ENCODE assay signal across 9 mouse cellular contexts in genomic region chr15:102350942-102351291, GRCm38 (mm10). TPM values are rescaled to one million over a fixed set of nuclear protein-coding genes. Genes with fewer than 3 reads are reported as not detected.
DNase-seq lines count a peak whose midpoint lies in the region; ATAC-seq and TF ChIP-seq lines count a peak whose summit lies in the region.
"Had no signal": no experiment of that assay in that cellular context is flagged by ENCODE, and none has a peak within 500 bp of the region (broad histone marks: within the 10 kb centered on the region; RNA-seq: fewer than 3 reads in every experiment).

No protein-coding gene starts in this region.

- no peak for DNase-seq in kidney, adult 2 months
- DNase-seq in kidney, adult 9 months: no peak
- no peak for DNase-seq in embryonic facial prominence, embryonic 10.5 days (ENCODE audit: low spot score)
- DNase-seq in hindbrain, postnatal 0 days (ENCODE audit: low spot score): no peak
- DNase-seq in adrenal gland, adult (ENCODE audit: inconsistent age in 2 of 2, low spot score in 1 of 2): no peak
- DNase-seq in gastrocnemius, postnatal 25 days: no peak
- DNase-seq in layer of hippocampus, postnatal 10 days (ENCODE audit: low spot score in 2 of 2): no peak

- H3K9me3 ChIP-seq in embryonic facial prominence, embryonic 10.5 days: no peaks in the 10 kb centered on the region
- H3K9me3 ChIP-seq in hindbrain, postnatal 0 days (ENCODE audit: low read length): no peaks in the 10 kb centered on the region
- no peaks in the 10 kb centered on the region for H3K9me3 ChIP-seq in midbrain, embryonic 15.5 days

- H3K27ac ChIP-seq in kidney, adult 2 months (ENCODE audit: insufficient read depth, low read depth, low read length): peak overlapping the region; percentile 84
- peak overlapping the region; percentile 93 for H3K27ac ChIP-seq in embryonic facial prominence, embryonic 10.5 days (replicated peaks)
- peak overlapping the region; percentile 66; the same call in 1 of the 2 replicates for H3K27ac ChIP-seq in hindbrain, postnatal 0 days
- H3K27ac ChIP-seq in midbrain, embryonic 15.5 days: 0 out of 2 replicates have a peak overlapping the region, but pooled peaks have one; percentile 49

- no peak for TF ChIP-seq POLR2A in kidney, adult 2 months (IDR thresholded peaks at IDR 0.05; ENCODE audit: low read depth, low read length)

- ATAC-seq in hindbrain, postnatal 0 days: peak; percentile 51
- ATAC-seq in midbrain, embryonic 15.5 days (replicated peaks): peak; percentile 10; the same call in 1 of the 2 replicates

- peak overlapping the region; percentile 58 for H3K9ac ChIP-seq in hindbrain, postnatal 0 days (replicated peaks; ENCODE audit: low read length)
- H3K9ac ChIP-seq in midbrain, embryonic 15.5 days: peak overlapping the region; percentile 34

- TF ChIP-seq CTCF in kidney, adult 2 months (conservative IDR thresholded peaks at IDR 0.05; ENCODE audit: insufficient read depth, insufficient read length, low read depth, low read length): no peak
- TF ChIP-seq CTCF in hindbrain, postnatal 0 days (IDR thresholded peaks at IDR 0.05; ENCODE audit: low read depth): no peak

- no peaks in the 10 kb centered on the region for H3K36me3 ChIP-seq in kidney, adult 2 months (ENCODE audit: control insufficient read depth, insufficient read depth, low read length)
- H3K36me3 ChIP-seq in embryonic facial prominence, embryonic 10.5 days (replicated peaks): peaks cover 28% of the 10 kb centered on the region
- H3K36me3 ChIP-seq in hindbrain, postnatal 0 days (ENCODE audit: insufficient read depth, low read length): no peaks in the 10 kb centered on the region
- no peaks in the 10 kb centered on the region for H3K36me3 ChIP-seq in midbrain, embryonic 15.5 days (replicated peaks)

- peaks cover 9% of the 10 kb centered on the region; the same call in 1 of the 2 replicates for H3K4me1 ChIP-seq in kidney, adult 2 months (ENCODE audit: control insufficient read depth, insufficient read depth, low read length)
- peaks cover 30% of the 10 kb centered on the region for H3K4me1 ChIP-seq in embryonic facial prominence, embryonic 10.5 days
- peaks cover 5% of the 10 kb centered on the region for H3K4me1 ChIP-seq in hindbrain, postnatal 0 days (ENCODE audit: insufficient read depth, low read length)
- peaks cover 26% of the 10 kb centered on the region for H3K4me1 ChIP-seq in midbrain, embryonic 15.5 days

- H3K4me3 ChIP-seq in kidney, adult 2 months (ENCODE audit: insufficient read depth, low read depth, low read length): peak overlapping the region; percentile 38
- peak overlapping the region; percentile 86 for H3K4me3 ChIP-seq in embryonic facial prominence, embryonic 10.5 days
- peak overlapping the region; percentile 54 for H3K4me3 ChIP-seq in hindbrain, postnatal 0 days (ENCODE audit: low read length)
- H3K4me3 ChIP-seq in midbrain, embryonic 15.5 days: peak overlapping the region; percentile 62

- WGBS in kidney, adult 2 months: 10% methylated on average over 11 of the region's 11 CpGs
- WGBS in embryonic facial prominence, embryonic 10.5 days: 11% methylated on average over 11 of the region's 11 CpGs
- WGBS in hindbrain, postnatal 0 days: 12% methylated on average over 11 of the region's 11 CpGs
- WGBS in midbrain, embryonic 15.5 days: 10% methylated on average over 11 of the region's 11 CpGs

- no peaks in the 10 kb centered on the region for H3K27me3 ChIP-seq in kidney, adult 2 months (replicated peaks; ENCODE audit: control insufficient read depth, insufficient read depth, low read length)
- peaks cover 3% of the 10 kb centered on the region; the same call in 1 of the 2 replicates for H3K27me3 ChIP-seq in embryonic facial prominence, embryonic 10.5 days (replicated peaks; ENCODE audit: low read depth, poor library complexity, severe bottlenecking)
- H3K27me3 ChIP-seq in hindbrain, postnatal 0 days (ENCODE audit: insufficient read depth, low read length): no peaks in the 10 kb centered on the region
- H3K27me3 ChIP-seq in midbrain, embryonic 15.5 days (replicated peaks): peaks cover 3% of the 10 kb centered on the region; the same call in 1 of the 2 replicates
- H3K27me3 ChIP-seq: Patski had no signal

- H3K4me2 ChIP-seq in hindbrain, postnatal 0 days (ENCODE audit: low read depth, low read length): peak overlapping the region; percentile 83
- peak overlapping the region; percentile 84 for H3K4me2 ChIP-seq in midbrain, embryonic 15.5 days

RNA-seq across cellular contexts. Expression of gene Aaas, which starts 0.3 kb away (rescaled TPM):
- polyA plus RNA-seq in kidney, adult 2 months (2012; rRNA removed): 31.1 and 38.1 TPM in 2 replicates
- 135 and 137 TPM in 2 replicates for polyA plus RNA-seq in embryonic facial prominence, embryonic 10.5 days (2016; fragmentation: Nextera tagmentation; extraction: Ambion mirVana)
- 19.4 and 25.4 TPM in 2 replicates for total RNA-seq in hindbrain, postnatal 0 days (2014; rRNA removed)
- polyA plus RNA-seq in hindbrain, postnatal 0 days (2015; fragmentation: Nextera tagmentation; extraction: Ambion mirVana): 31.4 and 36.4 TPM in 2 replicates
- polyA plus RNA-seq in midbrain, embryonic 15.5 days (2015; fragmentation: Nextera tagmentation; extraction: Ambion mirVana): 37.4 and 37.9 TPM in 2 replicates
- total RNA-seq in gastrocnemius, postnatal 25 days (2021): 1 to 10 TPM; 6.0 to 7.5 TPM
- total RNA-seq in layer of hippocampus, postnatal 10 days (2021): 10 to 100 TPM; 23.2 to 26.3 TPM

RNA-seq across cellular contexts. Expression of gene Sp7, which starts 16.1 kb away (rescaled TPM):
- polyA plus RNA-seq in kidney, adult 2 months (2012; rRNA removed): 0.05 and 0.06 TPM in 2 replicates
- 1.4 and 1.7 TPM in 2 replicates for polyA plus RNA-seq in embryonic facial prominence, embryonic 10.5 days (2016; fragmentation: Nextera tagmentation; extraction: Ambion mirVana)
- total RNA-seq in hindbrain, postnatal 0 days (2014; rRNA removed): 0.11 and 0.31 TPM in 2 replicates
- polyA plus RNA-seq in hindbrain, postnatal 0 days (2015; fragmentation: Nextera tagmentation; extraction: Ambion mirVana): 0.38 and 0.40 TPM in 2 replicates
- polyA plus RNA-seq in midbrain, embryonic 15.5 days (2015; fragmentation: Nextera tagmentation; extraction: Ambion mirVana): 0.09 and 0.26 TPM in 2 replicates
- total RNA-seq in gastrocnemius, postnatal 25 days (2021): not detected
- total RNA-seq in layer of hippocampus, postnatal 10 days (2021): under 1 TPM; 0.18 to 0.27 TPM
- polyA plus RNA-seq: Patski had no signal

RNA-seq across cellular contexts. Expression of gene Myg1, which starts 19.4 kb away (rescaled TPM):
- 70.0 and 72.6 TPM in 2 replicates for polyA plus RNA-seq in kidney, adult 2 months (2012; rRNA removed)
- polyA plus RNA-seq in embryonic facial prominence, embryonic 10.5 days (2016; fragmentation: Nextera tagmentation; extraction: Ambion mirVana): 123 and 126 TPM in 2 replicates
- total RNA-seq in hindbrain, postnatal 0 days (2014; rRNA removed): 56.5 and 58.0 TPM in 2 replicates
- 78.8 and 79.8 TPM in 2 replicates for polyA plus RNA-seq in hindbrain, postnatal 0 days (2015; fragmentation: Nextera tagmentation; extraction: Ambion mirVana)
- 91.8 and 103 TPM in 2 replicates for polyA plus RNA-seq in midbrain, embryonic 15.5 days (2015; fragmentation: Nextera tagmentation; extraction: Ambion mirVana)
- 10 to 100 TPM; 14.0 to 16.2 TPM for total RNA-seq in gastrocnemius, postnatal 25 days (2021)
- 10 to 100 TPM; 61.8 to 62.8 TPM for total RNA-seq in layer of hippocampus, postnatal 10 days (2021)

RNA-seq across cellular contexts. Expression of gene Pfdn5, which starts 25.0 kb away (rescaled TPM):
- polyA plus RNA-seq in kidney, adult 2 months (2012; rRNA removed): 141 and 206 TPM in 2 replicates
- 353 and 356 TPM in 2 replicates for polyA plus RNA-seq in embryonic facial prominence, embryonic 10.5 days (2016; fragmentation: Nextera tagmentation; extraction: Ambion mirVana)
- total RNA-seq in hindbrain, postnatal 0 days (2014; rRNA removed): 119 and 139 TPM in 2 replicates
- 531 and 540 TPM in 2 replicates for polyA plus RNA-seq in hindbrain, postnatal 0 days (2015; fragmentation: Nextera tagmentation; extraction: Ambion mirVana)
- 450 and 466 TPM in 2 replicates for polyA plus RNA-seq in midbrain, embryonic 15.5 days (2015; fragmentation: Nextera tagmentation; extraction: Ambion mirVana)
- total RNA-seq in gastrocnemius, postnatal 25 days (2021): 100 to 1,000 TPM; 189 to 204 TPM
- total RNA-seq in layer of hippocampus, postnatal 10 days (2021): 100 to 1,000 TPM; 379 to 390 TPM

RNA-seq across cellular contexts. Expression of gene Espl1, which starts 54.9 kb away (rescaled TPM):
- polyA plus RNA-seq in kidney, adult 2 months (2012; rRNA removed): 0.45 and 0.53 TPM in 2 replicates
- polyA plus RNA-seq in embryonic facial prominence, embryonic 10.5 days (2016; fragmentation: Nextera tagmentation; extraction: Ambion mirVana): 55.4 and 57.6 TPM in 2 replicates
- total RNA-seq in hindbrain, postnatal 0 days (2014; rRNA removed): 5.3 and 7.3 TPM in 2 replicates
- 2.3 and 3.8 TPM in 2 replicates for polyA plus RNA-seq in hindbrain, postnatal 0 days (2015; fragmentation: Nextera tagmentation; extraction: Ambion mirVana)
- 5.5 and 7.5 TPM in 2 replicates for polyA plus RNA-seq in midbrain, embryonic 15.5 days (2015; fragmentation: Nextera tagmentation; extraction: Ambion mirVana)
- 1 to 10 TPM in 1 of 2 experiments, under 1 TPM in 1; 0.51 to 1.4 TPM for total RNA-seq in gastrocnemius, postnatal 25 days (2021)
- total RNA-seq in layer of hippocampus, postnatal 10 days (2021): 1 to 10 TPM; 4.5 to 6.2 TPM
